Mouse (Mus musculus): ENCODE data around the gene Sfn. TPM values are rescaled to one million over a fixed set of nuclear protein-coding genes. Genes with fewer than 3 reads are reported as not detected.

Sfn gene
- polyA plus RNA-seq, 1 experiment from 2014 or later: 18.6 TPM

GRCm38 (mm10) chr4:133626221-133626620, 24.3 kb upstream of the Sfn start:
- Histone ChIP-seq H3K27ac (ENCODE audit: low read depth, low read length) (no peak overlapping the region), H3K4me1 (ENCODE audit: control insufficient read depth, insufficient read depth, low read length) (0 out of 2 replicates have a peak, but pooled peaks cover 3% of the 10 kb centered on the region), H3K9me3 (ENCODE audit: control insufficient read depth, low read length) (no peaks in the 10 kb centered on the region), H3K27me3 (ENCODE audit: control insufficient read depth, insufficient read depth, low read length) (no peaks in the 10 kb centered on the region), H3K9ac (ENCODE audit: low read length) (no peak overlapping the region), H3K4me2 (ENCODE audit: low read depth) (no peak overlapping the region), H3K36me3 (ENCODE audit: control insufficient read depth, insufficient read depth, low read length) (no peaks in the 10 kb centered on the region; the same call in none of the 2 replicates), H3K4me3 (ENCODE audit: low read depth, low read length) (no peak overlapping the region)
- DNase-seq (ENCODE audit: low spot score) (no peak), ATAC-seq (ENCODE audit: insufficient read depth, low FRiP score, low TSS enrichment) (no peak)
- 43% methylated on average over 5 of the region's 5 CpGs for WGBS

DNA sequence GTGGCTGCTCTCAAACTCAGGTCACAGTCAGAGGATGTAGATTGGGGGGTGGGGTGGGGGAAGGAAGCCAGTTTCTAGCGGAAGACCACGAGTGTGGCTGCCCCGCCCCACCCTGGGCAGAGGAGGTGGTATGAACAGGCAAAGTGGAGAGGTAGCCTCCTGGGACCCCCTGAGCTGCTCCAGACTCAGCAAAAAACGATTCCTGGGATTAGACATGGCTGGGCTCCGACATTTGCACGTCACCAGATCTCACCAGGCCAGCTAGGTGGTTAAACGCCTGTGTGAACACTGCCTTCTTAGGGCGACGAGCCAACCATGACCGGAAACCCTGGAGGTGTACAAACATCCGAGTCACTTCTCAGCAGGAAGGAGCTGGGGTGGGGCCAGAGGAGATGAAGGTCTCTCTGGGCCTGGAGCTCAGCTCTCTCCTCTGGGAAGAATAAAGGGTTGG, 23.7 kb upstream of the Sfn start:
- Histone ChIP-seq H3K36me3 (ENCODE audit: control insufficient read depth, insufficient read depth, low read length) (no peaks in the 10 kb centered on the region; the same call in none of the 2 replicates), H3K4me3 (ENCODE audit: low read depth, low read length) (no peak overlapping the region), H3K4me1 (ENCODE audit: control insufficient read depth, insufficient read depth, low read length) (0 out of 2 replicates have a peak, but pooled peaks cover 3% of the 10 kb centered on the region), H3K27me3 (ENCODE audit: control insufficient read depth, insufficient read depth, low read length) (no peaks in the 10 kb centered on the region), H3K9me3 (ENCODE audit: control insufficient read depth, low read length) (no peaks in the 10 kb centered on the region), H3K27ac (ENCODE audit: low read depth, low read length) (no peak overlapping the region), H3K9ac (ENCODE audit: low read length) (no peak overlapping the region), H3K4me2 (ENCODE audit: low read depth) (no peak overlapping the region)
- ATAC-seq (ENCODE audit: insufficient read depth, low FRiP score, low TSS enrichment) (no peak), DNase-seq (ENCODE audit: low spot score) (no peak)
- WGBS: 68% methylated on average over 11 of the region's 11 CpGs

- Histone ChIP-seq H3K4me1 (ENCODE audit: control insufficient read depth, insufficient read depth, low read length) (0 out of 2 replicates have a peak, but pooled peaks cover 3% of the 10 kb centered on the region), H3K27ac (ENCODE audit: low read depth, low read length) (no peak overlapping the region), H3K4me2 (ENCODE audit: low read depth) (no peak overlapping the region), H3K4me3 (ENCODE audit: low read depth, low read length) (no peak overlapping the region), H3K36me3 (ENCODE audit: control insufficient read depth, insufficient read depth, low read length) (no peaks in the 10 kb centered on the region; the same call in none of the 2 replicates), H3K27me3 (ENCODE audit: control insufficient read depth, insufficient read depth, low read length) (no peaks in the 10 kb centered on the region), H3K9ac (ENCODE audit: low read length) (no peak overlapping the region), H3K9me3 (ENCODE audit: control insufficient read depth, low read length) (no peaks in the 10 kb centered on the region)
- no peak for ATAC-seq (ENCODE audit: insufficient read depth, low FRiP score, low TSS enrichment)
- no peak for DNase-seq (ENCODE audit: low spot score)
- 87% methylated on average over 7 of the region's 7 CpGs for WGBS
Observed at GRCm38 (mm10) chr4:133624830-133625229, 22.9 kb upstream of the Sfn start.

DNA sequence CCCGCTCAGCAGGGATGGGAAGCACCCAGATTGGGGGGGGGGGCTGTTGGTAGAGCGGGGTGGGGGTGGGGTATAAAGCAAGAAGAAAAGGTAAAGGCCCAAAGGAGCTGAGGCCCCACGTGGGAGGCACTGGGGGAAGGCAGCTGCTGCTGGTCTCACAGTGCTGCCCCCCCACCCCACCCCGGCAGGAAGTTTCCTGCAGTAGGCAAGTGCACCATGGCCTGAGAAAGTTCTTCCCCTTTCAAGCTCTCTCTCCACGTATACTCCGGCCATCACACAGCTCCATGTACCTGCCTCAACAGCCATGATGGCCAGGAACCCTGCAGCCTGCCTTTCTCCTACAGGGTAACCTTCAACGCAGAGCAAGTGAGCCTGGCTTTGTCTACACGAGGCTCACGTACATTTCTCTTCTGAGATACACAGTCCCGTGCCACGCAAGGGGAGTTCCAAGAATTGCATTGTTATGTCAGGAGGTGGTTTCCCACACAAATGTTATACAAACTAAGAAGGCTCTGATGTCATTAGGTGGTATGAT, 20.3 kb upstream of the Sfn start:
- Histone ChIP-seq H3K27ac (ENCODE audit: low read depth, low read length) (no peak overlapping the region), H3K9me3 (ENCODE audit: control insufficient read depth, low read length) (no peaks in the 10 kb centered on the region), H3K36me3 (ENCODE audit: control insufficient read depth, insufficient read depth, low read length) (no peaks in the 10 kb centered on the region; the same call in none of the 2 replicates), H3K4me3 (ENCODE audit: low read depth, low read length) (no peak overlapping the region), H3K4me1 (ENCODE audit: control insufficient read depth, insufficient read depth, low read length) (0 out of 2 replicates have a peak, but pooled peaks cover 3% of the 10 kb centered on the region), H3K9ac (ENCODE audit: low read length) (no peak overlapping the region), H3K4me2 (ENCODE audit: low read depth) (no peak overlapping the region), H3K27me3 (ENCODE audit: control insufficient read depth, insufficient read depth, low read length) (no peaks in the 10 kb centered on the region)
- DNase-seq (ENCODE audit: low spot score): no peak
- WGBS: 81% methylated on average over 10 of the region's 11 CpGs
- no peak for ATAC-seq (ENCODE audit: insufficient read depth, low FRiP score, low TSS enrichment)

DNA sequence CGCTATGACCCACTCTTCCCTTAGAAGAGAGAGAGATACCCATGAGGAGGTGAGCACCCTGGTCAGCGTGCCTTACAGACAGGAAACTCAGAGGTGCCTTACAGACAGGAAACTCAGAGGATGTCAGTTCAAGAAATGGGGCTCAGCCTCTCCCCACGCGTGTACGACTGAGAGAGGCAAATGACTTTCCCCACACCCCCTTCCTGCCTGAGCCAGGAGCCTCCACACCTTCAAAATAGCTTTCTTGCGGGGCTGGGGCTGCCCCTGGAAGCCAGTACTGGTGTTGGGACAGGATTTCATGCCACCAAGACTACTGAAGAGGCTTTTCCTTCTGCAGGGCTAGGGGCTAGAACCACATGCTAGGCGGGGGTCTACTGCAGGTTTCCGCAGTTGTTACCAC, 18.7 kb upstream of the Sfn start:
- Histone ChIP-seq H3K4me3 (ENCODE audit: low read depth, low read length) (no peak overlapping the region), H3K4me1 (ENCODE audit: control insufficient read depth, insufficient read depth, low read length) (no peaks in the 10 kb centered on the region), H3K36me3 (ENCODE audit: control insufficient read depth, insufficient read depth, low read length) (no peaks in the 10 kb centered on the region; the same call in 1 of the 2 replicates), H3K9ac (ENCODE audit: low read length) (no peak overlapping the region), H3K9me3 (ENCODE audit: control insufficient read depth, low read length) (no peaks in the 10 kb centered on the region), H3K4me2 (ENCODE audit: low read depth) (no peak overlapping the region), H3K27me3 (ENCODE audit: control insufficient read depth, insufficient read depth, low read length) (no peaks in the 10 kb centered on the region), H3K27ac (ENCODE audit: low read depth, low read length) (no peak overlapping the region)
- 86% methylated on average over 8 of the region's 8 CpGs for WGBS
- DNase-seq (ENCODE audit: low spot score) (no peak), ATAC-seq (ENCODE audit: insufficient read depth, low FRiP score, low TSS enrichment) (no peak)

DNA sequence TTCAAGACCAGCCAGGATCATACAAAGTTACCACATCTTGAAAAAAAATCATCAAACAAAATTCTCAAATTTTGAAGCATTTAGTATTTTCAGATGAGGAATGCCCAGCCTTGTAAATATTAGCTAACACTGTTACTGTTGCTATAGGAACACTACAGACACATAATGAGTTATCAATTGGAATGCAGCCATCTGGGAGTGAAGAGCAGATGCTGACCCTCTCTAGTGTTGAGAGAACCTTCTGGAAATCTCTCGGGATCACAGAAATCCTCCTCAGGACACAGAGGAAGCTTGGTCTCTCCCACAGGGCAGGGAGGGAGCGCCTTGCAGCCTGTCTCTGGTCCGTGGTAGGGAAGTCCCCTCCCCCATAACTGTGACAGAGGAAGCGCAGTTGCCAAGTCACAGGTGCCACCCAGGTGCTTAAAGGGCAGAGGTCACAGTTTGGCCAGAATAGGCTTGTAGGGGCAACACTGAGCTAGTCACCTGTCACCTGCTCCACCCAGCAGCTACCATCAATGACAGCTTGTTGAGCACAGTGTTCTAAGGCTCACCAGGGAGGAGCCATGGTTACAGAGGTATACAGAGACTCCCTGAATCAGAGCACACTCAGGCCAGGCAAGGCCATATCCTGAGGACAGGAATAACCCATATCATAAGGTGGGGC, 17.6 kb upstream of the Sfn start:
- no peak overlapping the region for H3K4me2 ChIP-seq (ENCODE audit: low read depth)
- no peaks in the 10 kb centered on the region; the same call in 1 of the 2 replicates for H3K36me3 ChIP-seq (ENCODE audit: control insufficient read depth, insufficient read depth, low read length)
- no peak for DNase-seq (ENCODE audit: low spot score)

DNA sequence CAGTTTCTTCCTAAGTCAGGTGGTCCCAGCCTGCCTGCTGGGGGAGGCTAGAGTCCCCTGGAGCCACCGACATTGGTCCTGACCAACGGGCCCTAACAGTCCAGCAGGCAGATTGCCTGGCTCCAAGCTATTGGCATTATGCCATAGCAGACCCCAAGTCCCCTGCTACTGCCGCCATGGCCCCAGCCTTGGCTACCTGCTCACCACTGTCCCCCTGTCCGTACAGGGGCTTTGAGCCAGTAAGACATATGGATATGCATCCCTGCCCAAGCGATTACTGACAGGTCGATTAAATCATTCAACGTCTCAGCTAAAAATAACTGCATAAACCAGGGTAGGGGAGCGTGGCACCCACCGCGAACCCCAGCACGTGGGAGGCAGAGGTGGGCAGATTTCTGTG, 16.0 kb upstream of the Sfn start:
- H3K36me3 ChIP-seq (ENCODE audit: control insufficient read depth, insufficient read depth, low read length): no peaks in the 10 kb centered on the region; the same call in 1 of the 2 replicates
- ATAC-seq (ENCODE audit: insufficient read depth, low FRiP score, low TSS enrichment) (no peak), DNase-seq (ENCODE audit: low spot score) (no peak)
- no peaks in the 10 kb centered on the region for H3K4me1 ChIP-seq (ENCODE audit: control insufficient read depth, insufficient read depth, low read length)
- no peak overlapping the region for H3K27ac ChIP-seq (ENCODE audit: low read depth, low read length)
- H3K4me2 ChIP-seq (ENCODE audit: low read depth): no peak overlapping the region
- H3K27me3 ChIP-seq (ENCODE audit: control insufficient read depth, insufficient read depth, low read length): no peaks in the 10 kb centered on the region
- no peak overlapping the region for H3K4me3 ChIP-seq (ENCODE audit: low read depth, low read length)
- H3K9ac ChIP-seq (ENCODE audit: low read length): no peak overlapping the region
- WGBS: 97% methylated on average over 11 of the region's 11 CpGs
- no peaks in the 10 kb centered on the region for H3K9me3 ChIP-seq (ENCODE audit: control insufficient read depth, low read length)

More for the DNA sequence above, 17.6 kb upstream of the Sfn start:
- Histone ChIP-seq H3K4me1 (ENCODE audit: control insufficient read depth, insufficient read depth, low read length) (no peaks in the 10 kb centered on the region), H3K9ac (ENCODE audit: low read length) (no peak overlapping the region), H3K9me3 (ENCODE audit: control insufficient read depth, low read length) (no peaks in the 10 kb centered on the region), H3K4me3 (ENCODE audit: low read depth, low read length) (no peak overlapping the region), H3K27ac (ENCODE audit: low read depth, low read length) (no peak overlapping the region), H3K27me3 (ENCODE audit: control insufficient read depth, insufficient read depth, low read length) (no peaks in the 10 kb centered on the region)
- ATAC-seq (ENCODE audit: insufficient read depth, low FRiP score, low TSS enrichment): no peak
- 79% methylated on average over 4 of the region's 4 CpGs for WGBS

GRCm38 (mm10) chr4:133615416-133615815, 13.4 kb upstream of the Sfn start:
- Histone ChIP-seq H3K9me3 (ENCODE audit: control insufficient read depth, low read length) (no peaks in the 10 kb centered on the region), H3K4me2 (ENCODE audit: low read depth) (no peak overlapping the region), H3K9ac (ENCODE audit: low read length) (no peak overlapping the region), H3K27me3 (ENCODE audit: control insufficient read depth, insufficient read depth, low read length) (no peaks in the 10 kb centered on the region), H3K4me3 (ENCODE audit: low read depth, low read length) (no peak overlapping the region), H3K4me1 (ENCODE audit: control insufficient read depth, insufficient read depth, low read length) (no peaks in the 10 kb centered on the region), H3K36me3 (ENCODE audit: control insufficient read depth, insufficient read depth, low read length) (peaks cover 8% of the 10 kb centered on the region), H3K27ac (ENCODE audit: low read depth, low read length) (no peak overlapping the region)
- no peak for DNase-seq (ENCODE audit: low spot score)
- 83% methylated on average over 10 of the region's 10 CpGs for WGBS
- ATAC-seq (ENCODE audit: insufficient read depth, low FRiP score, low TSS enrichment): no peak

DNA sequence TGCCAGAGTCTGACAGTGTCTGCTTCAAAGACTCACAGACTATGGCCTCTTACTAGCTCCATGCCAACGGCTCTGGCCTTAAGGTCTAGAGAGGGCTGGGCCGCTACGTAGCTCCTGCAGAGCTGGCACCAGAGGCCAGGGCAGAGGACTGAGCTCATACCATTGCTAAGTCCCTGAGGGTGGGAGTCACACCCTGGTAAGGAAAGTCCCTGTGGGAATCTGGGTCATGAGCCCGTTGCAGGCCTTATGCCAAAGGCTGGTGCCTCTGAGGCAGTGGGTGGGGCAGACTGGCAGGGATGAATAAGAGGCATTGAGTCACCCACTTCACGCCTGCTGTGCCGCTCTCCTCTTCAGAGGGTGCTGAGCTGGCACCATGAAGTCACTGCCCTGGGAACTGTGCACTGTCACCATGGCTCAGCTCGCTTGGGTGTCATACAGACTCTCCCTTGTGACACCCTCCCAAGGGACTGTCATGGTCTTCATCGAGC, 12.3 kb upstream of the Sfn start:
- H3K9ac ChIP-seq (ENCODE audit: low read length): no peak overlapping the region
- H3K4me3 ChIP-seq (ENCODE audit: low read depth, low read length): no peak overlapping the region
- no peak overlapping the region for H3K27ac ChIP-seq (ENCODE audit: low read depth, low read length)
- H3K4me1 ChIP-seq (ENCODE audit: control insufficient read depth, insufficient read depth, low read length): no peaks in the 10 kb centered on the region
- H3K36me3 ChIP-seq (ENCODE audit: control insufficient read depth, insufficient read depth, low read length): peaks cover 8% of the 10 kb centered on the region
- ATAC-seq (ENCODE audit: insufficient read depth, low FRiP score, low TSS enrichment): no peak
- no peak for DNase-seq (ENCODE audit: low spot score)
- H3K9me3 ChIP-seq (ENCODE audit: control insufficient read depth, low read length): no peaks in the 10 kb centered on the region
- 90% methylated on average over 8 of the region's 8 CpGs for WGBS
- no peak overlapping the region for H3K4me2 ChIP-seq (ENCODE audit: low read depth)
- H3K27me3 ChIP-seq (ENCODE audit: control insufficient read depth, insufficient read depth, low read length): no peaks in the 10 kb centered on the region

Data from neural tube, embryonic 11.5 days (tissue).